ENCODE assay signal across 28 mouse cellular contexts in genomic region chr12:41047085-41047766, GRCm38 (mm10).
"Had no signal": no experiment of that assay in that cellular context is flagged by ENCODE, and none has a peak within 500 bp of the region (broad histone marks: within the 10 kb centered on the region; RNA-seq: fewer than 3 reads in every experiment).

No protein-coding gene starts in this region.

- DNase-seq: cerebellum, adult 2 months; cerebellum, adult 8-10 months; cerebellum, adult 9-10 months; cerebellum, adult 9-11 months; cerebellum, postnatal 10 days; cerebellum, postnatal 14 days; cerebellum, postnatal 25 days; cerebellum, postnatal 36 days; embryo, embryonic 11 days; forebrain, postnatal 0 days; gastrocnemius, adult 2 months; gastrocnemius, postnatal 10 days; gastrocnemius, postnatal 14 days; gastrocnemius, postnatal 25 days; gastrocnemius, postnatal 36 days; heart, adult 11 months; heart, adult 18-20 months had no signal

- H3K4me3 ChIP-seq: embryonic facial prominence, embryonic 10.5 days; embryonic facial prominence, embryonic 12.5 days; embryonic facial prominence, embryonic 13.5 days; embryonic facial prominence, embryonic 15.5 days; erythroblast, embryonic 14.5 days; forebrain, embryonic 10.5 days; forebrain, embryonic 12.5 days; forebrain, embryonic 13.5 days; forebrain, embryonic 15.5 days; gastrocnemius, adult 2 months had no signal

- ATAC-seq: forebrain, embryonic 13.5 days; forebrain, embryonic 14.5 days; forebrain, embryonic 15.5 days; forebrain, embryonic 16.5 days; forebrain, postnatal 0 days had no signal

- H3K9me3 ChIP-seq: embryonic facial prominence, embryonic 10.5 days; embryonic facial prominence, embryonic 12.5 days; embryonic facial prominence, embryonic 13.5 days; embryonic facial prominence, embryonic 15.5 days; forebrain, embryonic 10.5 days; forebrain, embryonic 12.5 days; forebrain, embryonic 13.5 days; forebrain, embryonic 15.5 days had no signal

- H3K4me2 ChIP-seq: embryonic facial prominence, embryonic 12.5 days; embryonic facial prominence, embryonic 13.5 days; embryonic facial prominence, embryonic 15.5 days; forebrain, embryonic 12.5 days; forebrain, embryonic 13.5 days; forebrain, embryonic 15.5 days had no signal

- H3K4me1 ChIP-seq: embryonic facial prominence, embryonic 12.5 days; embryonic facial prominence, embryonic 13.5 days; embryonic facial prominence, embryonic 15.5 days; forebrain, embryonic 10.5 days; forebrain, embryonic 12.5 days; forebrain, embryonic 13.5 days; forebrain, embryonic 15.5 days had no signal

- H3K27me3 ChIP-seq: embryonic facial prominence, embryonic 12.5 days; embryonic facial prominence, embryonic 13.5 days; embryonic facial prominence, embryonic 15.5 days; forebrain, embryonic 12.5 days; forebrain, embryonic 13.5 days; forebrain, embryonic 15.5 days had no signal

- H3K9ac ChIP-seq: embryonic facial prominence, embryonic 12.5 days; embryonic facial prominence, embryonic 13.5 days; embryonic facial prominence, embryonic 15.5 days; forebrain, embryonic 12.5 days; forebrain, embryonic 13.5 days; forebrain, embryonic 15.5 days; forebrain, postnatal 0 days had no signal

- H3K27ac ChIP-seq: embryonic facial prominence, embryonic 10.5 days; embryonic facial prominence, embryonic 12.5 days; embryonic facial prominence, embryonic 13.5 days; embryonic facial prominence, embryonic 15.5 days; forebrain, embryonic 10.5 days; forebrain, embryonic 12.5 days; forebrain, embryonic 13.5 days; forebrain, embryonic 15.5 days; gastrocnemius, adult 2 months had no signal

- H3K36me3 ChIP-seq: embryonic facial prominence, embryonic 10.5 days; embryonic facial prominence, embryonic 12.5 days; embryonic facial prominence, embryonic 13.5 days; embryonic facial prominence, embryonic 15.5 days; forebrain, embryonic 10.5 days; forebrain, embryonic 12.5 days; forebrain, embryonic 15.5 days had no signal
